Mouse (Mus musculus): ENCODE measurements at regions not wholly inside any gene's neighbourhood (a gene's known extent, or its start where the extent isn't known, plus 50 kb on each side); places are given as distances from the start of the nearest gene placed in this dataset.

DNA sequence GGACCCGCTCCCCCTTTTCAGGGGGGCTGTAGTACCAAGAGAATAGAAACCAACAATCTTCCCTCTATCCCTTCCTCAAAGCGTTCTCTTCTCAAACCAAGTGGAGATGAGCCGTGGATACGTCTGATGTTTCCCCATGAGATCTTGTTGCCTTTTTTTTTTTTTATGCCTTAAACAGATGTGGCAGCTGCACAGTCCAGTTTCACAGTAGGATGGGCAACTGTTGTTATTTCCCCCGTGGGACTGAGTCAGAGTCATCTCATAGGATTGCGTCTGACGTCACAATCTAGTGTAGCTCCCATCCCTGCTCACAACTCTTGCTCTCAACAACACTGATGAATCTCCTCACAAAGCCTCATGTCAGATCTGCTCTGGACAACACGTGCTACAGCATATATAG is 148.7 kb upstream of the Trpc7 start:
- WGBS: 92% methylated on average over 8 of the region's 8 CpGs
- TF ChIP-seq CTCF (IDR thresholded peaks at IDR 0.05; ENCODE audit: low read depth, low read length) (no peak), POLR2A (IDR thresholded peaks at IDR 0.05; ENCODE audit: extremely low read depth, insufficient read depth, low read length) (no peak)
- no peak overlapping the region for H3K9ac ChIP-seq (ENCODE audit: low read depth, low read length)

DNA sequence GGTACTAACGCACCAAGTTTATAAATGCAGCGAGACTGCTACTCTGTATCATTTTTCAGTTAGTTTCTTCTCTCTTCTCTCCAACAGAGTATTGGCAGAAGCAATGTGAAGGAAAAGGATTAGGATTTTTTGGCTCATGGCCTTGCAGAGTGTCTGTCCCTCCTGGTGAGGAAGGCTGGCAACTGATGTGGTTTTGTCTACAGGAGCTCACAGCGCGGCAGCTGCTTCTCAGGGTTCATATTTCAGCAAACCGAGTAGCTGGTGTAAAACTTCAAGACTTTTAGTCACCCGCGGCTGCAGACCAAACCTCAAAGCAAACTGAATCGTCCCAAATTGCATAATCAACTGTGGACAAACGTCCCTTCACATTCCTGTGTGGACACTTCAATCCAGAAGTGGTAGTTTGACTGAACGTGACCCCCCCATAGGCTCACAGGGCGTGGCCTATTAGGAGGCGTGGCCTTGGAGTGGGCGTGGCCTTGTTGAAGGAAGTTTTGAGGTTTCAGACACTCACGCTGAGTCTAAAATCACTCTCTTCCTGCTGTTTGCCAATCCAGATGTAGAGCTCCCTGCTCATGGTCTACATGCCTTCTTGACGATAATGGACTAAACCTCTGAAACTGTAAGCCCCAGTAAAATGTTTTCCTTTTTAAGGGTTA is 147.7 kb upstream of the Trpc7 start:
- Histone ChIP-seq H3K4me1 (ENCODE audit: control insufficient read depth, insufficient read depth, low read length) (no peaks in the 10 kb centered on the region), H3K4me3 (ENCODE audit: insufficient read depth, low read depth, low read length) (no peak overlapping the region), H3K27me3 (ENCODE audit: control insufficient read depth, insufficient read depth, low read length) (no peaks in the 10 kb centered on the region), H3K9ac (ENCODE audit: low read depth, low read length) (no peak overlapping the region), H3K36me3 (ENCODE audit: control insufficient read depth, insufficient read depth, low read length) (no peaks in the 10 kb centered on the region), H3K79me2 (ENCODE audit: control insufficient read depth, insufficient read depth, low read length) (no peaks in the 10 kb centered on the region), H3K27ac (replicated peaks; ENCODE audit: insufficient read depth, low read depth, low read length) (no peak overlapping the region)
- 62% methylated on average over 15 of the region's 15 CpGs for WGBS
- TF ChIP-seq POLR2A (IDR thresholded peaks at IDR 0.05; ENCODE audit: extremely low read depth, insufficient read depth, low read length) (no peak), CTCF (IDR thresholded peaks at IDR 0.05; ENCODE audit: low read depth, low read length) (no peak)
- no peak for DNase-seq (ENCODE audit: extremely low read depth, low read depth, low spot score)

More for the DNA sequence above, 148.7 kb upstream of the Trpc7 start:
- H3K79me2 ChIP-seq (ENCODE audit: control insufficient read depth, insufficient read depth, low read length): no peaks in the 10 kb centered on the region
- H3K27me3 ChIP-seq (ENCODE audit: control insufficient read depth, insufficient read depth, low read length): no peaks in the 10 kb centered on the region
- no peaks in the 10 kb centered on the region for H3K4me1 ChIP-seq (ENCODE audit: control insufficient read depth, insufficient read depth, low read length)
- DNase-seq (ENCODE audit: extremely low read depth, low read depth, low spot score): no peak
- no peaks in the 10 kb centered on the region for H3K36me3 ChIP-seq (ENCODE audit: control insufficient read depth, insufficient read depth, low read length)
- no peak overlapping the region for H3K27ac ChIP-seq (replicated peaks; ENCODE audit: insufficient read depth, low read depth, low read length)
- no peak overlapping the region for H3K4me3 ChIP-seq (ENCODE audit: insufficient read depth, low read depth, low read length)

DNA sequence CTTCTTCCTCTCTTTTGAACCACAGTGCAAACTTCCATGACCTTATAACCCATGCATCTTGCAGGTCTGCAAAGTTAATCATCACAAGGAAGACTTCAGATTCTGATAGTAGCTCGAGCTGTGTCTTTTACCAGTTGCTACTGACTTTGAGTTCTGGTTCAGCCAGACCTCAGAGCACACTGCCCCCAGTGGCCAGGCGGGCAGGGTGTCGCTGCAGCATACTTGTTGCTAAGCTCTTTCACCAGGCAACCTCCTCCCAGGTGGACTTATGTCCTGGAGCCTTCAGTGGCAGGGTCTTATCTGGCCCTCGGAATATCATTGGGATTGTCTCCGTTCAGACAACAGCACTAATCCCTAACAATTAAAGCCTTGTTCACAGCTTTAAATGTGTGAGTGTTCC is 146.7 kb upstream of the Trpc7 start:
- TF ChIP-seq POLR2A (IDR thresholded peaks at IDR 0.05; ENCODE audit: extremely low read depth, insufficient read depth, low read length) (no peak), CTCF (IDR thresholded peaks at IDR 0.05; ENCODE audit: low read depth, low read length) (peak; percentile 51)
- no peak overlapping the region for H3K27ac ChIP-seq (replicated peaks; ENCODE audit: insufficient read depth, low read depth, low read length)
- no peak overlapping the region for H3K4me3 ChIP-seq (ENCODE audit: insufficient read depth, low read depth, low read length)
- no peaks in the 10 kb centered on the region for H3K4me1 ChIP-seq (ENCODE audit: control insufficient read depth, insufficient read depth, low read length)
- H3K9ac ChIP-seq (ENCODE audit: low read depth, low read length): no peak overlapping the region
- no peaks in the 10 kb centered on the region for H3K27me3 ChIP-seq (ENCODE audit: control insufficient read depth, insufficient read depth, low read length)
- H3K79me2 ChIP-seq (ENCODE audit: control insufficient read depth, insufficient read depth, low read length): no peaks in the 10 kb centered on the region
- no peaks in the 10 kb centered on the region for H3K36me3 ChIP-seq (ENCODE audit: control insufficient read depth, insufficient read depth, low read length)
- 69% methylated on average over 5 of the region's 5 CpGs for WGBS
- DNase-seq (ENCODE audit: extremely low read depth, low read depth, low spot score): no peak

DNA sequence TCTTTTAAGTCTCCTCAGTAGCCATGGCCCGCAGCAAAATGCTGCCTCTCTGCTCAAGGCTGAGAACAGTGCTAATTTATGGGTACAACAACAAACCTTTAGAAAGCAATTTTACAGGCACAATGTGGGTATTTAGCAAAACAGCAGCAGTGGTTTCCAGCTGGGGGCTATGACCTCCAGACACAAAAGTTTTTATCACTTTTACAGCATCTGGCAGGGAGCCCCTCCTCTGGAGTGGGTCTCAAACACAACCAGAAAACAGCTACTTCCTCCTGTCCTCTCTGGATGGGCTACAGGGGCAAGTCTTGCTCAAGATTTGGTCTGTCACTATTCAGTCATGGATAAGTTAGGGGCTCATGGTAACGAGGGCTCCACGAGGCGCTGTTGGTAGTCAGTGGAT is 137.1 kb upstream of the Trpc7 start:
- no peaks in the 10 kb centered on the region for H3K79me2 ChIP-seq (ENCODE audit: control insufficient read depth, insufficient read depth, low read length)
- DNase-seq (ENCODE audit: extremely low read depth, low read depth, low spot score): no peak
- no peaks in the 10 kb centered on the region for H3K36me3 ChIP-seq (ENCODE audit: control insufficient read depth, insufficient read depth, low read length)
- H3K27me3 ChIP-seq (ENCODE audit: control insufficient read depth, insufficient read depth, low read length): no peaks in the 10 kb centered on the region
- 86% methylated on average over 4 of the region's 4 CpGs for WGBS
- no peak for TF ChIP-seq POLR2A (IDR thresholded peaks at IDR 0.05; ENCODE audit: extremely low read depth, insufficient read depth, low read length)
- TF ChIP-seq CTCF (IDR thresholded peaks at IDR 0.05; ENCODE audit: low read depth, low read length): no peak
- H3K4me3 ChIP-seq (ENCODE audit: insufficient read depth, low read depth, low read length): no peak overlapping the region
- no peaks in the 10 kb centered on the region for H3K4me1 ChIP-seq (ENCODE audit: control insufficient read depth, insufficient read depth, low read length)
- no peak overlapping the region for H3K9ac ChIP-seq (ENCODE audit: low read depth, low read length)
- H3K27ac ChIP-seq (replicated peaks; ENCODE audit: insufficient read depth, low read depth, low read length): no peak overlapping the region

DNA sequence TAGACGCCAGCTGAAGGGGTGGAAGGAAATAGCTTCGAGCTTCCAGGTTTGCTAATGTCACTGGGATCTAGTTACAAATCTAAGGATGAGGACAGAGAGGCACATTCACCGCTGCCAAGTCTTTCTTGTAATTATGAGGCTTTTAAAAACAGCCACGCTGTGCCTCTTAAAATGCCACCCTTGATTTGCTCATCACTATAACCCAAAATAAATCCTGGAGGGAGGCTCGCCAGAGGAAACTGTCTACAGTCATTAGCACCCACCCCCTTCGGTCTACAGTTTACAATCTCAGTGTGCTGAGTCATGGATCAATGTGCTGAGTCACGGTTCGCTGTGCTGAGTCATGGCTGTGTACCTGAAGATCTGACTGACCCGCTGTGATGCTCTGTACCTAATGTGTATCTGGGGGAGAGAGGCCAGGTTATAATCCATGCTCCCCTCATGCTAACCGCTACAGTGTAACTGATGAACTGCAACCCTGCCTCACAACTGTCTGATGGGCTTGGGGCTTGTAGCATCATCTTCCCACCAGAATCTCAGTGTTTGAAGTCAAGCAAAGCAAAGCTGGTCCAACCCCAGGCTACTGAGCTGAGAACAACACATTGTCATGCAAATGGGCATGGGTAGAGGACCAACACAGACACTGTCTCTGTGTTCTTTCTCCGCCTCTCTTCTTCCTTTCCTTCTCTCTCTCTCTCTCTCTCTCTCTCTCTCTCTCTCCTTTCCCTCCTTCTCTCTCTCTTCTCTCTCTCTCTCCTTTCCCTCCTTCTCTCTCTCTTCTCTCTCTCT is 122.0 kb upstream of the Trpc7 start:
- 69% methylated on average over 11 of the region's 11 CpGs for WGBS
- Histone ChIP-seq H3K79me2 (ENCODE audit: control insufficient read depth, insufficient read depth, low read length) (no peaks in the 10 kb centered on the region), H3K36me3 (ENCODE audit: control insufficient read depth, insufficient read depth, low read length) (no peaks in the 10 kb centered on the region), H3K27ac (replicated peaks; ENCODE audit: insufficient read depth, low read depth, low read length) (no peak overlapping the region), H3K4me1 (ENCODE audit: control insufficient read depth, insufficient read depth, low read length) (no peaks in the 10 kb centered on the region), H3K27me3 (ENCODE audit: control insufficient read depth, insufficient read depth, low read length) (no peaks in the 10 kb centered on the region), H3K9ac (ENCODE audit: low read depth, low read length) (no peak overlapping the region), H3K4me3 (ENCODE audit: insufficient read depth, low read depth, low read length) (no peak overlapping the region)
- no peak for DNase-seq (ENCODE audit: extremely low read depth, low read depth, low spot score)
- TF ChIP-seq POLR2A (IDR thresholded peaks at IDR 0.05; ENCODE audit: extremely low read depth, insufficient read depth, low read length) (no peak), CTCF (IDR thresholded peaks at IDR 0.05; ENCODE audit: low read depth, low read length) (no peak)

Data from liver, adult 2 months (tissue).